Mouse (Mus musculus) G1E (cell line): ENCODE data around the gene Strbp. TPM values are rescaled to one million over a fixed set of nuclear protein-coding genes. Genes with fewer than 3 reads are reported as not detected.

Experiments
- ATAC-seq: 2 replicates; pipeline ENCODE4 v1.8.0; 2016; ENCODE audit warnings: mild to moderate bottlenecking; ENCODE audit not compliant: insufficient number of reproducible peaks, poor library complexity, low FRiP score, severe bottlenecking; ENCODE audit errors: extremely low read depth
- DNase-seq: peaks from one replicate; pipeline ENCODE4 v3.0.0; 2012; ENCODE audit warnings: low spot score
- H3K27me3 ChIP-seq: 2 replicates; pipeline ENCODE4 v1.6.1; 2012; ENCODE audit warnings: mild to moderate bottlenecking, low read length, inconsistent platforms; ENCODE audit not compliant: insufficient read depth
- H3K36me3 ChIP-seq: replicated peaks from 2 replicates; pipeline ENCODE3; 2012; ENCODE audit warnings: mild to moderate bottlenecking, inconsistent platforms
- H3K4me1 ChIP-seq: 2 replicates; pipeline ENCODE4 v1.6.1; 2012; ENCODE audit warnings: low read depth, low read length, inconsistent platforms, mixed read lengths; ENCODE audit not compliant: insufficient read depth
- H3K4me3 ChIP-seq: 2 replicates; pipeline ENCODE4 v1.5.1; 2012; ENCODE audit warnings: low read depth, mild to moderate bottlenecking, inconsistent platforms, low read length, moderate library complexity, mixed read lengths
- H3K9me3 ChIP-seq: replicated peaks from 2 replicates; pipeline ENCODE4 v1.6.1; 2012; ENCODE audit warnings: inconsistent platforms
- CTCF ChIP-seq: IDR thresholded peaks from 2 replicates; pipeline ENCODE4 v1.5.1; 2012; ENCODE audit warnings: low read depth, low read length, inconsistent platforms, mixed read lengths
- GATA1 ChIP-seq: IDR thresholded peaks from 2 replicates; pipeline ENCODE4 v1.6.1; 2012; ENCODE audit warnings: borderline replicate concordance, low read length, inconsistent platforms, mixed read lengths
- GATA2 ChIP-seq: IDR thresholded peaks from 2 replicates; pipeline ENCODE4 v1.6.1; 2012; ENCODE audit warnings: low read depth, low read length, inconsistent platforms, borderline replicate concordance
- POLR2AphosphoS5 ChIP-seq: IDR thresholded peaks from 2 replicates; pipeline ENCODE4 v1.6.1; 2012; ENCODE audit warnings: low read depth, low read length, inconsistent platforms; ENCODE audit not compliant: insufficient replicate concordance
- TAL1 ChIP-seq: conservative IDR thresholded peaks from 2 replicates; pipeline ENCODE4 v1.6.1; 2012; ENCODE audit warnings: low read depth, low read length, inconsistent platforms, mixed read lengths
- polyA plus RNA-seq: library from polyadenylated mRNA; stranded (reverse); fragments of >175 nt; gene quantifications from 2 replicates; pipeline ENCODE4 v1.2.3, GENCODE M21; 2012
- total RNA-seq, 2 experiments: library from RNA; stranded (forward) in 1 of 2; stranded (reverse) in 1 of 2; fragments of 200-1000 nt in 1 of 2; fragments of >200 nt in 1 of 2; fragmentation: Nextera tagmentation in 1 of 2; gene quantifications; 2 replicates each; pipeline ENCODE4 v1.2.3; 2014 to 2017

Strbp gene
- total and polyA plus RNA-seq, 3 experiments = 26.8 to 79.2 (median 52.9) TPM

GRCm38 (mm10) chr2:37451667-37452375, 251.8 kb downstream of the Strbp start:
- no peak for TF ChIP-seq GATA2
- TF ChIP-seq GATA1 = no peak
- TF ChIP-seq CTCF = no peak
- no peak for TF ChIP-seq POLR2AphosphoS5
- no peak for TF ChIP-seq TAL1
- DNase-seq (peak; percentile 96), ATAC-seq (peak; percentile 88)
- H3K4me3 ChIP-seq = peak overlapping the region; percentile 82
- H3K4me1 ChIP-seq = peaks cover 28% of the 10 kb centered on the region
- H3K27me3 ChIP-seq = no peaks in the 10 kb centered on the region
- no peaks in the 10 kb centered on the region for H3K9me3 ChIP-seq
- peaks cover 16% of the 10 kb centered on the region for H3K36me3 ChIP-seq

GRCm38 (mm10) chr2:37442611-37443591, 260.8 kb downstream of the Strbp start, which contains the start of the genes Zbtb26, Zbtb6 and Rabgap1:
Gene Zbtb26 (minus strand): TSS chr2:37443135.
Gene Zbtb6 (minus strand): TSS chr2:37443171.
Gene Rabgap1 (plus strand): TSS chr2:37443279.
- ATAC-seq = peak; percentile 97

More at GRCm38 (mm10) chr2:37442611-37443591, 260.8 kb downstream of the Strbp start, which contains the start of the genes Zbtb26, Zbtb6 and Rabgap1:
- TF ChIP-seq POLR2AphosphoS5 = no peak
- TF ChIP-seq GATA1 = no peak
- no peak for TF ChIP-seq GATA2
- TF ChIP-seq CTCF = no peak
- no peak for TF ChIP-seq TAL1
- DNase-seq = peak; percentile 89
- Histone ChIP-seq H3K36me3 (peaks cover 27% of the 10 kb centered on the region), H3K27me3 (no peaks in the 10 kb centered on the region), H3K4me3 (peak within 1 kb of the TSS; percentile 90), H3K9me3 (no peaks in the 10 kb centered on the region), H3K4me1 (peaks cover 19% of the 10 kb centered on the region)

Other genes with a start within 250 kb of the Strbp start
- gene Gpr21, start 187.5 kb downstream of the Strbp start, total RNA-seq (2014; fragmentation: Nextera tagmentation) = 5.4 and 5.9 TPM in 2 replicates
- 2.2 and 2.5 TPM in 2 replicates for gene Gpr21, start 187.5 kb downstream of the Strbp start, total RNA-seq (2017)
- not detected in 2 replicates for gene Gpr21, start 187.5 kb downstream of the Strbp start, polyA plus RNA-seq
- not detected in 2 replicates for gene Crb2, start 72.4 kb upstream of the Strbp start, total RNA-seq (2014; fragmentation: Nextera tagmentation)
- 0.05 and 0.06 TPM in 2 replicates for gene Crb2, start 72.4 kb upstream of the Strbp start, total RNA-seq (2017)
- gene Crb2, start 72.4 kb upstream of the Strbp start, polyA plus RNA-seq = not detected in 2 replicates